Mouse (Mus musculus) midbrain, embryonic 14.5 days (tissue): Measurements from ENCODE around the gene Mpo. TPM values are rescaled to one million over a fixed set of nuclear protein-coding genes. Genes with fewer than 3 reads are reported as not detected.

ENCODE experiments used
- ATAC-seq: fragments of 200-750 bp; cut with Nextera tagmentation; 2 replicates; pipeline ENCODE4 v1.8.0; 2017; ENCODE audit warnings: moderate number of reproducible peaks, moderate library complexity; ENCODE audit not compliant: low FRiP score, low TSS enrichment
- DNase-seq: peaks from one replicate; pipeline ENCODE4 v3.0.0-alpha.2; 2015
- H3K27ac ChIP-seq: fragments of 300-500 bp; sonication (generic); replicated peaks from 2 replicates; pipeline ENCODE4 v1.5.1; 2014; ENCODE audit warnings: mild to moderate bottlenecking, low read depth, low read length, moderate library complexity
- H3K27me3 ChIP-seq: fragments of 300-500 bp; sonication (generic); 2 replicates; pipeline ENCODE4 v1.6.1; 2014; ENCODE audit warnings: low read length, control low read depth, mixed read lengths; ENCODE audit not compliant: control insufficient read depth, insufficient read depth
- H3K36me3 ChIP-seq: fragments of 300-500 bp; sonication (generic); 2 replicates; pipeline ENCODE4 v1.6.1; 2014; ENCODE audit warnings: low read length, control low read depth; ENCODE audit not compliant: control insufficient read depth, insufficient read depth
- H3K4me1 ChIP-seq: fragments of 300-500 bp; sonication (generic); 2 replicates; pipeline ENCODE4 v1.6.1; 2014; ENCODE audit warnings: mild to moderate bottlenecking, antibody characterized with exemption, low read length, control low read depth; ENCODE audit not compliant: control insufficient read depth, insufficient read depth
- H3K4me2 ChIP-seq: fragments of 300-500 bp; sonication (generic); 2 replicates; pipeline ENCODE4 v1.6.1; 2014; ENCODE audit warnings: mild to moderate bottlenecking, low read length, moderate library complexity
- H3K4me3 ChIP-seq: fragments of 300-500 bp; sonication (generic); replicated peaks from 2 replicates; pipeline ENCODE4 v1.5.1; 2014; ENCODE audit warnings: low read depth, low read length
- H3K9ac ChIP-seq: fragments of 300-500 bp; sonication (generic); replicated peaks from 2 replicates; pipeline ENCODE4 v1.6.1; 2014; ENCODE audit warnings: mild to moderate bottlenecking, low read length, moderate library complexity
- H3K9me3 ChIP-seq: fragments of 300-500 bp; sonication (generic); 2 replicates; pipeline ENCODE4 v1.6.1; 2016; ENCODE audit warnings: low read length, control low read depth, mixed read lengths; ENCODE audit not compliant: control insufficient read depth
- WGBS: fragments of 180-500 bp; shearing (Covaris S2); extraction: QIAGEN DNeasy Blood & Tissue Kit; methylation state at CpG from one replicate; pipeline ENCODE4 v1.1.7; 2014; 5-methylcytosine and 5-hydroxymethylcytosine counted together
- polyA plus RNA-seq: library from polyadenylated mRNA; unstranded; fragments of >200 nt; fragmentation: Nextera tagmentation; extraction: Ambion mirVana; gene quantifications from 2 replicates; pipeline ENCODE4 v1.2.1, GENCODE M21; 2014

The Mpo gene
- polyA plus RNA-seq, 1 experiment from 2014 or later: 0.47 TPM

DNA sequence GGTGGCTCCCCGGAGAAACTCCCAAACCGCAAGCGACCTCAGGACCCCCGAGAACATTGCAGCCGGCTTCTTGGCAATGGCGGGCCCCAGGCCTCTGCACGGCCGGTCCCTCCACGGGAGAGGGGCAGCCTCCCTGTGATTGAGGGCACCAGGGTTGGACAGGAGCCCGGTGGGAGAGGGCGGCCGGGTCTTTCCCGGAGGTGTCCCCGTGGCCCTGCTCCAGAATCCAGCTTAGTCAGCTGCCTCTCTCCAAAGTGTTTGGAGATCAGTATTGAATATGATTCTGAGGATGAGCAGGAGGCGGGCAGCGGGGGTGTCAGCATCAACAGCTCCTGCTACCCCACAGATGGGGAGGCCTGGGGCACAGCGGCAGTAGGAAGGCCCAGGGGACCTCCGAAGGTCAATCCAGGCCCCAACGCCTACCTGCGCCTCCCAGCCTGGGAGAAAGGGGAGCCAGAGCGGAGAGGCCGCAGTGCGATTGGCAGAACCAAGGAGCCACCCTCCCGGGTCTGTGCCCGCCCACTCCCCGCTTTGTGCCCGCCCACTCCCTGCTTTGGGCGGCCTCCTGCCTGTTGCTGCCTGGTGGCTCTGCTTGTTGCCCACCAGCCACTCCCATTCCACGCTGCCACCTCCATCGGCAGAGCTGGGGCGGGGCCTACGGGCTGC lies 15.1 kb upstream of the Mpo start:
- Histone ChIP-seq H3K36me3 (peaks cover 69% of the 10 kb centered on the region), H3K4me3 (peak overlapping the region; percentile 10; the same call in 1 of the 2 replicates), H3K9ac (no peak overlapping the region; the same call in 1 of the 2 replicates), H3K4me1 (no peaks in the 10 kb centered on the region), H3K27me3 (no peaks in the 10 kb centered on the region), H3K4me2 (peak overlapping the region; percentile 50), H3K9me3 (no peaks in the 10 kb centered on the region), H3K27ac (no peak overlapping the region)
- peak; percentile 48; the same call in 1 of the 2 replicates for ATAC-seq
- DNase-seq: peak; percentile 62
- WGBS: 11% methylated on average over 32 of the region's 32 CpGs

DNA sequence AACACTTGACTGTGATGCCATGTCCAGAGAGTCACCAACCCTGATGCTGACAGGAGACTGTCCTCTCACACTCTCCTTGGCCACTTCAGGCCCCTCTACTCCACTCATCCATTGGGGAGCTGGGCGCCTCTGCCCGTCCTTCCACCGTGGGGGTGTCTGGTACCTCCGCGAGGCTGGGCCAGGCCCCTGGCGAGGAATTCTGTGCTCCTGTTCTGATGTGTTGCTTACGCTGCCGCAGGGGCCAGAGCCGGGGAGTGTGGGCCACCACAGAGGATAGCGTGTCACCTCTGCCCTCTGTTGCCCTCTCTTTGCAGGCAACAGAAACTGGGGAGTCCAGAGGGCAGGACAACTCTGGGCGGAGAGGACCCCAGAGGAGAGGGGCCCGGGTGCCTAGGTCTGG lies 14.5 kb upstream of the Mpo start:
- DNase-seq: no peak
- no peak overlapping the region for H3K4me3 ChIP-seq
- H3K9ac ChIP-seq: no peak overlapping the region
- H3K4me2 ChIP-seq: peak overlapping the region; percentile 50
- WGBS: 38% methylated on average over 12 of the region's 12 CpGs
- no peaks in the 10 kb centered on the region for H3K9me3 ChIP-seq
- H3K27me3 ChIP-seq: no peaks in the 10 kb centered on the region
- no peak for ATAC-seq
- H3K27ac ChIP-seq: no peak overlapping the region
- H3K36me3 ChIP-seq: peaks cover 67% of the 10 kb centered on the region
- no peaks in the 10 kb centered on the region for H3K4me1 ChIP-seq

DNA sequence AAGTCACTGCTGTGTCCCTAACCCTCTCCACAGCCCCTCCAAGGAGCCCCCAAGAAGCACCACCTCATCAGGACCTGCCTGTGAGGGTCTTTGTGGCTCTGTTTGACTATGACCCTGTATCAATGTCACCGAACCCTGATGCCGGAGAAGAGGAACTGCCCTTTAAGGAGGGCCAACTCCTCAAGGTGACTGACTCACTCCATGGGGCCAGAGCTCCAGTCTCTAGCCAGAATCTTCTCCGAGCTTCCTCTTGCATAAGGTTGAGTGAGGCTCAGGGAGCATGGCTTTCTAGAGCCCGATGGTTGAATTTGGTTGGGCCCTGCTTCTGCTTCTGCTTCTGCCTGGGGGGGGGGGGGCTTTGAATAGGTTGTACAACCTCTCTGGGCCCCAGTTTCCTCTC lies 14.0 kb upstream of the Mpo start:
- Histone ChIP-seq H3K4me2 (no peak overlapping the region), H3K4me1 (no peaks in the 10 kb centered on the region), H3K9me3 (no peaks in the 10 kb centered on the region), H3K27me3 (no peaks in the 10 kb centered on the region), H3K36me3 (peaks cover 65% of the 10 kb centered on the region), H3K4me3 (no peak overlapping the region), H3K9ac (no peak overlapping the region), H3K27ac (no peak overlapping the region)
- ATAC-seq (no peak), DNase-seq (no peak)
- WGBS: 84% methylated on average over 4 of the region's 4 CpGs

DNA sequence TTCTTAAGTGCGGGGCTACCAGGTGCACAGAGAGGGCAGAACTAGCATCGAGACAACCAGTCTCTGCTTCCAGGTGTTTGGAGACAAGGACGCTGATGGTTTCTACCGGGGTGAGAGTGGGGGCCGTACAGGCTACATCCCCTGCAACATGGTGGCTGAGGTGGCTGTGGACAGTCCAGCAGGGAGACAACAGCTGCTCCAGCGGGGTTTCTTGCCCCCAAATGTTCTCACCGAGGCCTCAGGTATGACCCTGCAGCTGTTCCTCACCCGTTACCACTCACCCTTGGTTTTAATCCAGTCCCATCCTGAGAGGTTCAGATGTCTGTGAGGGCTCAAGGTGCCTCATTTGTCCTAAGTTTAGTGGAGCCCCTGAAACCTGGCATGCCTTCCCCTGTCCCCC lies 13.3 kb upstream of the Mpo start:
- no peak overlapping the region for H3K27ac ChIP-seq
- WGBS: 88% methylated on average over 8 of the region's 8 CpGs
- DNase-seq: no peak
- H3K4me2 ChIP-seq: no peak overlapping the region
- no peaks in the 10 kb centered on the region for H3K4me1 ChIP-seq
- H3K36me3 ChIP-seq: peaks cover 65% of the 10 kb centered on the region
- no peaks in the 10 kb centered on the region for H3K9me3 ChIP-seq
- no peaks in the 10 kb centered on the region for H3K27me3 ChIP-seq
- ATAC-seq: no peak
- no peak overlapping the region for H3K4me3 ChIP-seq
- H3K9ac ChIP-seq: no peak overlapping the region

DNA sequence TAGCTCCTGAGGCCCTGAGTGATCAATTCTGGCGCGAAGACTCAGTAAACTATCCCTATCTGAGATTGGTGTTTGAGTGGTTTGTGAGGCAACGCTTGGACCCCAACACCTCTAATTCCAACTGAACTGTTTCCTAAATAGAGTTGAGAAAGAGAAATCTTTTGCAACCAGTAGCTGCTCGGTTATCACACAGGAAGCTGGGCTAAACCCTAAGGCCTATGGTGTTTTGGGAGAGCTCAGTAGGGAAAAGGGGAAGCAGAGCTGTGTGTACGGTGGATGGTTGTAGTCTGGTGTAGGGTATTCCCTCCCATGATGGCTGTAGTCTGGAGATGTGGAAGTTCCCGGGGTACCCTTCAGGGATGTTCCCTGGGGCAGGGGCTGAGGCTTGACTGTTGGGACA lies 3.3 kb upstream of the Mpo start:
- Histone ChIP-seq H3K4me3 (no peak overlapping the region), H3K36me3 (peaks cover 4% of the 10 kb centered on the region), H3K27me3 (no peaks in the 10 kb centered on the region), H3K9me3 (no peaks in the 10 kb centered on the region), H3K4me1 (no peaks in the 10 kb centered on the region), H3K27ac (no peak overlapping the region), H3K9ac (no peak overlapping the region), H3K4me2 (no peak overlapping the region)
- WGBS: 92% methylated on average over 6 of the region's 6 CpGs
- ATAC-seq (no peak), DNase-seq (no peak)

DNA sequence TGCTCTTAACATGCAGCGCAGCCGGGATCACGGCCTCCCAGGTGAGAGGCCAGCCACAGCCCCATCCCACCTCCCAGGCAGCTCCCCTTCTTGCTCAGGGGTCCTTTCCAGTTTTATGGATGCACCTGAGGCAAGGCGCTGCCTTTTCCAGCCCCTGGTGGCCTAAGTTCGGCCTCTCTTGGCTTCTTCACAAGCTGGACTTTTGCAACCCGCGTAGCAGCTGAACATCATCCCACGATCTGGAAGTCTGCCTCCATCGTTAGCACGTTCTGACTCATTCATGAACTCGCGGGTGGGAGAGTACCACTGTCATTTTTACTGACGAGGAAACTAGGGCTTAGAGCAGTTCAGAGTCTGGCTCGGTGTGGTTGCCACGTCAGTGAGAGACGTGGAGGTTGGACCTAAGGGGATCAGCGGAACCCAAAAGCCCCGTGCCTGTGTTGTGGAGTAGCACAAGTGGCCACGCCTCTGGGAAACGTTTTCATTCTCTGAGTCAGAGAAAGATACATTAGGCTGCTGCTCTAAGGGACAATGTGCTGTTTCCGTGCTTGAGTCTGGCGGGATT lies 8.4 kb downstream of the Mpo start:
- Histone ChIP-seq H3K4me2 (no peak overlapping the region), H3K27me3 (no peaks in the 10 kb centered on the region), H3K9ac (no peak overlapping the region), H3K9me3 (no peaks in the 10 kb centered on the region), H3K36me3 (no peaks in the 10 kb centered on the region), H3K4me1 (no peaks in the 10 kb centered on the region), H3K27ac (no peak overlapping the region), H3K4me3 (no peak overlapping the region)
- WGBS: 87% methylated on average over 22 of the region's 22 CpGs
- no peak for ATAC-seq
- no peak for DNase-seq

DNA sequence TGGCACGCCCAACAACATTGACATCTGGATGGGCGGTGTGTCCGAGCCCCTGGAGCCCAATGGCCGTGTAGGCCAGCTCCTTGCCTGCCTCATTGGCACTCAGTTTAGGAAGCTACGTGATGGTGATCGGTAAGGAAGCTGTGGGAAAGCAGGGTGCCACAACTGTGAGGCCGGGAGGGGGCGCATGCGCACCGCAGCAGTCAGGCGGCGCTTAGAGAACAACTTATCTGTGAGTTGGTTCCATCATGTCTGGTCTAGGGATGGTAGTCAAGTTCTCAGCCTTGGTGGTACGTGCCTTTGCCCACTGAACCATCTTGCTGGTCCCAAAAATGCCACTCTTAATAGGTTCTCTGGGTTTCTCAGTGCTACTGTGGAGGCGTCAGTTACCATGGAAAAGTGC lies 9.2 kb downstream of the Mpo start:
- DNase-seq (peak; percentile 57), ATAC-seq (no peak)
- Histone ChIP-seq H3K4me1 (no peaks in the 10 kb centered on the region), H3K4me3 (no peak overlapping the region), H3K27me3 (no peaks in the 10 kb centered on the region), H3K4me2 (no peak overlapping the region), H3K36me3 (no peaks in the 10 kb centered on the region), H3K9ac (no peak overlapping the region), H3K27ac (no peak overlapping the region), H3K9me3 (no peaks in the 10 kb centered on the region)
- WGBS: 44% methylated on average over 14 of the region's 14 CpGs

DNA sequence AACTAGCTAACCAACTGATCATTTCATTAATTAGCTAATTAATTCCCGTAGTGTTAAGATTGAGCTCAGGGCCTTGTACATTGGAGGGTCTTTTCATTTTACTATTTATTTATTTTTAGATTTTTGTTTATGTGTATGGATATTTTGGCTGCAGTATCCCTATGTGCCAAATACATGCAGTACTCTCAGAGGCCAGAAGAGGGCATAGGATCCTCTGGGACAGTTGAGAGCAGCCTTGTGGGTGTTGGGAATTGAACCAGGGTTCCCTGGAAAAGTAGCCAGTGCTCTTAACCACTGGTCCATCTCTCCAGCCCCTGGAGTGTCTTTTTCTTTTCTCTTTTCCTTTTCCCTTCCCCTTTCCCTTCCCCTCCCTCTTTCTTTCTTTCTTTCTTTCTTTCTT lies 12.1 kb downstream of the Mpo start:
- DNase-seq: no peak
- Histone ChIP-seq H3K27ac (no peak overlapping the region), H3K36me3 (no peaks in the 10 kb centered on the region), H3K9ac (no peak overlapping the region), H3K9me3 (no peaks in the 10 kb centered on the region), H3K4me1 (no peaks in the 10 kb centered on the region), H3K4me2 (no peak overlapping the region), H3K4me3 (no peak overlapping the region), H3K27me3 (no peaks in the 10 kb centered on the region)
- no peak for ATAC-seq
- 59% methylated on average over 1 of the region's 1 CpGs for WGBS

DNA sequence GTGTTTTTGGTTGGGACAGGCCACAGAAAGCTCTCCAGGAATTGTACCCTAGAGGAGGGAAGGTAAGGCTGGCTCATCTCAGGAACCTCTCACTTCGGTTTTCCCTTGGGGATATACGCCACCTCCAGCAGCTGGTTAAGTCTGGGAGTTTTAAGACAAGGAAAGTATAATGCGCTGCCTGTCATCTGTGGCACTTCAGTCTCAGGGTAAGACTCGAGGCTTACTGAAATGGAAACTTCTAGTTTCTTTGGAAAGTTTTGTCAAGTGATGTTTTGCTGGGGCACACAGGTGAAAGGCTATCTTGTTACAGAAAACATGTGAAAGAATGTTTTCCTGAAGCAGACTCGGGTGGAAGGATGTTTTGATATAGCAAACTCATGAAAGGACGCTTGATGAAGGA lies 14.1 kb downstream of the Mpo start:
- ATAC-seq (no peak), DNase-seq (no peak)
- Histone ChIP-seq H3K27me3 (no peaks in the 10 kb centered on the region), H3K4me1 (peaks cover 6% of the 10 kb centered on the region), H3K4me3 (no peak overlapping the region), H3K36me3 (no peaks in the 10 kb centered on the region), H3K27ac (no peak overlapping the region), H3K9ac (no peak overlapping the region), H3K9me3 (no peaks in the 10 kb centered on the region), H3K4me2 (no peak overlapping the region)
- WGBS: 89% methylated on average over 6 of the region's 6 CpGs
